Mouse (Mus musculus) embryonic stem cell, embryonic (primary cell): ENCODE data around the gene Paxbp1.

Source experiments
- CTCF ChIA-PET, 4 experiments: fragments of 300-600 bp in 2 of 4; fragments of 350-600 bp in 2 of 4; sonication (Branson Sonifier 250); formaldehyde crosslinking; loops; one replicate each; lab custom pipeline; 2022; ENCODE audit warnings: inconsistent platforms in 2 of 4; lab: Charles Lee
- POLR2A ChIA-PET, 4 experiments: fragments of 300-600 bp in 2 of 4; fragments of 350-600 bp in 2 of 4; sonication (Branson Sonifier 250); formaldehyde crosslinking; loops; one replicate each; lab custom pipeline; 2022; ENCODE audit warnings: antibody characterized with exemption in 4 of 4, inconsistent platforms in 1 of 4; lab: Charles Lee

Gene Paxbp1

DNA sequence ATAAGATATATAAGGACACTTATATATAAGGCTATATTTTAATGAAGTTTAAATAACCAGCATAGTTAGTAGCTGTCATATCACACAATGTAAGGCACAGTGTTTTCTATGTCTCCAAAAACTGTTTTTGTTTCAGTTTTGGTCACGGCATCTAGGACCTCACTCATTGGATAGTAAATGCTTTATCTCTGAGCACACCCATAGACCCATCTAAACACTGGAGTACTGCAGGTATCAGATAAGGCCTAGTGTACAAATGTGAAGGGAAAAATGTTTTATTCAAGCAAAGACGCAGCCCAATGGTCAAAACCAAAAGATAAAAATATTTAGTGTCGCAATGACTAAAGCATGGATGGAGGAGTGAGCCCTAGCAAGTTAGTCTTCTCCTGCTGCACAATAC is 55.7 kb downstream of the Paxbp1 start:
- ChIA-PET POLR2A (interaction anchor here in 1 of 4 experiments (0.5 to 1.3 kb wide), 2 partner anchors 23 to 54 kb away, joined by 3 to 4 read pairs; partner anchors contain the start of gene Cfap298), CTCF (no interaction called here)

DNA sequence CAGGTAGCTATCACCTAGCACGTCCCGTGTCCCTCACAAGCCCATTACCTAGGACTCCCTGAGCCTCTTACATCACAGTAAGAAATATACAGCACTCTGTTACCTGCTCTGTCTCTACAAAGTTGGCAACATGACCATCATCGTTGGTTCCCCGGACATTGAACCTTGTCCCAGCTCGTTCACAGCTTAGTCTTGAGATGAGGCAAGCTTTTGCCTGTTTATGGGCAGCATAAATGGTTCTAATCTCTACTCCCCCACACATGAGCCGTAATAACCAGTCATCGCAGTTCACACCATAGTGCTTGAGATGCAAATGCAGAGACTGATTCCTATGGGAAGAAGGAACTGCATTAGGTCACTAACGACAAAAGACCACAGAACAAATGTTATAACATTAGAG is 56.3 kb downstream of the Paxbp1 start:
- CTCF ChIA-PET = no interaction called here

DNA sequence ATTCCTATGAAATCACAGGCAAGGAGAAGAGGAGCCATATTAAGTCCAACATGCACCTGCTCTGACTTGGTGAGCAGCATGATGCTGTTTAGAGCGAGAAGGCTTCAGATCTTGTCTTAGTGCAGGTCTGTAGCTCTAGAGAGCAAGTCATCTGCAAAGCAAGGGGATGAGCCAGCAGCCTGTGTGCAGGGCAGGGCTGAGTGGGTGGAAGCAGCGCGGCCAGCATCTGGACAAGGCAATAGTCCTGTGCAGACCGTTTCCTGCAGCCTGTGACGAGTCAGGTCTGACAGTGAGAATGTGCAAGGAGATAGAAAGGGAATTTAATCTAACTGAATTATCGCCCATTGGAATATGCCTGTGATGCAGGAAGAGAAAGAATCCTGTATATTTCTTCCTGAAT is 73.3 kb downstream of the Paxbp1 start:
- POLR2A ChIA-PET = interaction anchor here in 1 of 4 experiments (0.7 kb wide), 1 partner anchor 802 kb away, joined by 3 read pairs; no protein-coding TSS in a partner anchor

More for the DNA sequence above, 56.3 kb downstream of the Paxbp1 start:
- POLR2A ChIA-PET = interaction anchor here in 1 of 4 experiments (1.3 kb wide), 1 partner anchor 53 kb away, joined by 4 read pairs; the partner anchor contains the start of gene Cfap298

DNA sequence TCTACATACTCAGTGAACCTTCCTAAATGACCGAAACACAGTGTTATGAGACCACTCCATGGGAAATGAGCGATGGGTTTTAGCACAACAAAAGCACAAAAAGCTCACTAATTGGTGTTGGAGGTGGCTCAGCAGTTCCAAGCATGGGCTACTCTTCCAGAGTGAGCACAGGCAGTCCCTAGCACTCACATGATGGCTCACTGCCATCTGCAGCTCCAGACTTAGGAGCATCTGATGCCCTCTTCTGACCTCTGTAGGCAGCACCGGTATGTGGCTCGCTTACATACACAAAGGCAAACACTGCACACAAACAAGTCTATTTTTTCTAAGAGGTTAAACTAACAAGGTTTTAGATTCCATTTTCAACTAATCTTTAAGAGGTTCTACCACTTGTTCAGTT is 78.1 kb downstream of the Paxbp1 start:
- CTCF ChIA-PET = interaction anchor here in 1 of 4 experiments (0.7 kb wide), 1 partner anchor 382 kb away, joined by 3 read pairs; no protein-coding TSS in a partner anchor
- POLR2A ChIA-PET = interaction anchor here in 1 of 4 experiments (1.0 kb wide), 1 partner anchor 31 kb away, joined by 3 read pairs; the partner anchor contains the start of gene Cfap298

More for the DNA sequence above, 73.3 kb downstream of the Paxbp1 start:
- CTCF ChIA-PET = no interaction called here

DNA sequence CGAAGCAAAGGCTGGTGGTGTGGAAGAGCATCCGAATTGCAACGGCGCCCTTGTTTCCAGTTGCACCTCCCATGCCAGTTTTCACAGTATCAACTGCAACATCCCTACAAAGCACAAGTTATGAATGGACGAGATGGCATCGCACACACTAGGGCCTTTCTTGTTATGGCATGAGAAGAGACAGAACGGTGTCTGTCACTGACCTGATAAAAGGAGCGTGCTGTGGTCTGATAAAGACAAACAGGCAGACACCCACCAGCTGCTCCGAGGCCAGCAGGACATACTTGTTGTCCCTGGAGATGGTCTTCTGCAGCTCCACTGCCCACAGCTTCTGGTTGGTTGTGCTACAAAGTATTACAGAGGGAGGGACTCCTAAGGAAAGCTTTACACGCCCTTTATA is 80.0 kb downstream of the Paxbp1 start:
- POLR2A ChIA-PET = interaction anchor here in 1 of 4 experiments (1.3 kb wide), 1 partner anchor 29 kb away, joined by 3 read pairs; the partner anchor contains the start of gene Cfap298
- CTCF ChIA-PET = no interaction called here
